Mouse (Mus musculus) kidney, adult 2 months (tissue): ENCODE measurements at regions not wholly inside any gene's neighbourhood (a gene's known extent, or its start where the extent isn't known, plus 50 kb on each side); places are given as distances from the start of the nearest gene placed in this dataset.

Experiments used
- DNase-seq: peaks from one replicate; pipeline ENCODE4 v3.0.0; 2021
- H3K27ac ChIP-seq: fragments of 200-500 bp; 2 replicates; pipeline ENCODE4 v1.5.1; 2012; ENCODE audit warnings: low read depth, low read length, control low read depth, inconsistent platforms; ENCODE audit not compliant: insufficient read depth
- H3K27me3 ChIP-seq: fragments of 200-500 bp; replicated peaks from 2 replicates; pipeline ENCODE4 v1.6.1; 2012; ENCODE audit warnings: mild to moderate bottlenecking, moderate library complexity, low read length, inconsistent platforms; ENCODE audit not compliant: control insufficient read depth, insufficient read depth
- H3K36me3 ChIP-seq: fragments of 200-500 bp; 2 replicates; pipeline ENCODE4 v1.6.1; 2012; ENCODE audit warnings: mild to moderate bottlenecking, moderate library complexity, low read length, inconsistent platforms; ENCODE audit not compliant: control insufficient read depth, insufficient read depth
- H3K4me1 ChIP-seq: fragments of 200-500 bp; 2 replicates; pipeline ENCODE4 v1.6.1; 2011; ENCODE audit warnings: low read length; ENCODE audit not compliant: control insufficient read depth, insufficient read depth
- H3K4me3 ChIP-seq: fragments of 200-500 bp; 2 replicates; pipeline ENCODE4 v1.5.1; 2011; ENCODE audit warnings: mild to moderate bottlenecking, low read depth, low read length, control low read depth; ENCODE audit not compliant: insufficient read depth
- CTCF ChIP-seq: fragments of 200-500 bp; conservative IDR thresholded peaks from 2 replicates; pipeline ENCODE4 v1.5.1; 2011; ENCODE audit warnings: low read depth, mild to moderate bottlenecking, control low read depth, low read length, moderate library complexity, mixed read lengths; ENCODE audit not compliant: insufficient read depth, insufficient read length
- POLR2A ChIP-seq: fragments of 200-500 bp; IDR thresholded peaks from one replicate; pipeline ENCODE4 v1.6.1; 2011; ENCODE audit warnings: low read depth, low read length, control low read depth
- WGBS: fragments of 180-500 bp; shearing (Covaris S2); methylation state at CpG from one replicate; pipeline ENCODE4 v1.1.7; 2018; 5-methylcytosine and 5-hydroxymethylcytosine counted together

- WGBS = 78% methylated on average over 10 of the region's 10 CpGs
- TF ChIP-seq CTCF (no peak), POLR2A (no peak)
- H3K27ac ChIP-seq = no peak overlapping the region
- DNase-seq = no peak
- no peaks in the 10 kb centered on the region for H3K27me3 ChIP-seq
- H3K4me1 ChIP-seq = no peaks in the 10 kb centered on the region
- H3K36me3 ChIP-seq = no peaks in the 10 kb centered on the region
- no peak overlapping the region for H3K4me3 ChIP-seq
Observed at GRCm38 (mm10) chr15:97466906-97467465, 219.9 kb upstream of the Amigo2 start.

- no peaks in the 10 kb centered on the region for H3K27me3 ChIP-seq
- H3K4me1 ChIP-seq = no peaks in the 10 kb centered on the region
- no peaks in the 10 kb centered on the region for H3K36me3 ChIP-seq
- H3K27ac ChIP-seq = no peak overlapping the region
- no peak overlapping the region for H3K4me3 ChIP-seq
- DNase-seq = no peak
- 72% methylated on average over 3 of the region's 3 CpGs for WGBS
- 0 out of 2 replicates have a peak, but pooled peaks have one; percentile 27 for TF ChIP-seq CTCF
- no peak for TF ChIP-seq POLR2A
Observed at GRCm38 (mm10) chr15:97466110-97466509, 219.0 kb upstream of the Amigo2 start.

DNA sequence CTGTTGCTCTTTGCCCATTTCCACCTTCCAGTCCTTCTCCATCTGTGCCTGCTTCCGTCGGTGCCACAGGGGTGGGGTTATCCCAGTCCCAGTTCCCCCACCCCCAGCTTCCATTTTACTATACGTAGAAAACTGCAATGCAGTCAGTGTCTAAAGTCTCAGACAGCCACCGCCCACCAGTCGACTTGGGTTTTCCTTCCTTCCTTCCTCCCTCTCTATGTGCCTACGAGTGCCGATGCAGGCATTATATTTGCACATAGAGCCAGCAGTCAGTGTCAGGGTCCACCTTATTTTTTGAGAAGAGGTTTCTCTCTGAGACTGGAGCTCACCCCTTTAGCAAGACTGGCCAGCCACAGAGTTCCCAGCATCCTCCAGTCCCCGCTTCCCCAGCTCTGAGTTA lies 218.3 kb upstream of the Amigo2 start:
- DNase-seq = no peak
- H3K4me1 ChIP-seq = no peaks in the 10 kb centered on the region
- H3K36me3 ChIP-seq = no peaks in the 10 kb centered on the region
- no peaks in the 10 kb centered on the region for H3K27me3 ChIP-seq
- 82% methylated on average over 8 of the region's 8 CpGs for WGBS
- no peak for TF ChIP-seq CTCF
- TF ChIP-seq POLR2A = no peak
- H3K27ac ChIP-seq = no peak overlapping the region
- no peak overlapping the region for H3K4me3 ChIP-seq

GRCm38 (mm10) chr15:97464737-97465136 lies 217.7 kb upstream of the Amigo2 start:
- Histone ChIP-seq H3K4me3 (no peak overlapping the region), H3K27ac (no peak overlapping the region), H3K27me3 (no peaks in the 10 kb centered on the region), H3K36me3 (no peaks in the 10 kb centered on the region), H3K4me1 (no peaks in the 10 kb centered on the region)
- DNase-seq = no peak
- TF ChIP-seq CTCF = no peak
- TF ChIP-seq POLR2A = no peak
- WGBS = 77% methylated on average over 9 of the region's 9 CpGs

- no peak overlapping the region for H3K27ac ChIP-seq
- WGBS = 40% methylated on average over 2 of the region's 2 CpGs
- H3K4me1 ChIP-seq = no peaks in the 10 kb centered on the region
- DNase-seq = no peak
- no peak for TF ChIP-seq CTCF
- TF ChIP-seq POLR2A = no peak
- H3K27me3 ChIP-seq = no peaks in the 10 kb centered on the region
- no peaks in the 10 kb centered on the region for H3K36me3 ChIP-seq
- no peak overlapping the region for H3K4me3 ChIP-seq
Observed at GRCm38 (mm10) chr15:97462587-97462986, 215.5 kb upstream of the Amigo2 start.

DNA sequence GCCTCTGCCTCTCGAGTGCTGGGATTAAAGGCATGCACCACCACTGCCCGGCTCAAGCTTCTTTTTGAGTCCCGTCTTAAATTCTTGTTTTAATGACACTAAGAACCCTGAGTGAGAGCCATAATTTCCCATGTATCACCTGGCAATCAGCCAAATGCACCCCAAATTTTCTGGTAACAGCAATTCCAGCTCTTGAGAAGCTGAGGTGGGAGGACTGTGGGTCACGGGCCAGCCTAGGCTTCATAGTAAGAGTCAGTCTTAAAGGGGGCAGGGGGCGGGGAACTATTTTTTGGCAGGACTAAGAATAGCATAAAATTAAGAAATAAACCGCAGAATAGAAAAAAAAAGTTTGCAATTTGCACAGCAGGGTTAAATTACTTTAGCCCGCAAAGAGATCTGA lies 214.9 kb upstream of the Amigo2 start:
- Histone ChIP-seq H3K4me1 (no peaks in the 10 kb centered on the region), H3K27ac (no peak overlapping the region), H3K4me3 (no peak overlapping the region), H3K36me3 (no peaks in the 10 kb centered on the region), H3K27me3 (no peaks in the 10 kb centered on the region)
- 85% methylated on average over 7 of the region's 7 CpGs for WGBS
- TF ChIP-seq CTCF (no peak), POLR2A (no peak)
- DNase-seq = no peak

DNA sequence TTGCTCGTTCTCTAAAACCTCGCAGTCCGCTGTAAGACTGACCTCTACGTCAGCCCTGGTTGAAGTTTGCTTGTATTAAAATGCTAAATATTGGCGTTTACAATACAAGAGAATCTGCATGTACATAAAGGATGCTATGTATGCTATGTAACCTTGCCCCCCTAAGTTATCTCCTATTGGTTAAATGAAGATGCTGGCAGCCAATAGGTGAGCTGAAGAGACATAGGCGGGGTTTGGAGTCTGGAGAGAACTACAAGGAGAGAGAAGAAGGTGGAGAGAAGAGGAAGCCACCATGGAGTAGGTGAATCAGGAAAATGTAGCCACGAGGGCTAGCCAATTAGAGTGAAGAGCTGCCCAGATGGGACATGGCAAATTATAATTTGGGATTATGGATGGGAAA lies 214.0 kb upstream of the Amigo2 start:
- no peak for TF ChIP-seq CTCF
- TF ChIP-seq POLR2A = no peak
- no peaks in the 10 kb centered on the region for H3K36me3 ChIP-seq
- no peak overlapping the region for H3K27ac ChIP-seq
- no peak overlapping the region for H3K4me3 ChIP-seq
- WGBS = 86% methylated on average over 7 of the region's 7 CpGs
- no peaks in the 10 kb centered on the region for H3K4me1 ChIP-seq
- H3K27me3 ChIP-seq = no peaks in the 10 kb centered on the region
- DNase-seq = no peak

- H3K27me3 ChIP-seq = no peaks in the 10 kb centered on the region
- no peaks in the 10 kb centered on the region for H3K36me3 ChIP-seq
- TF ChIP-seq POLR2A = no peak
- TF ChIP-seq CTCF = no peak
- no peak for DNase-seq
- no peak overlapping the region for H3K27ac ChIP-seq
- WGBS = 74% methylated on average over 7 of the region's 7 CpGs
- H3K4me1 ChIP-seq = no peaks in the 10 kb centered on the region
- no peak overlapping the region for H3K4me3 ChIP-seq
Observed at GRCm38 (mm10) chr15:97460360-97460719, 213.3 kb upstream of the Amigo2 start.
